Mouse (Mus musculus): ENCODE measurements around the gene Hip1.

GRCm38 (mm10) chr5:135435039-135435438, 109.9 kb downstream of the Hip1 start:
- TF ChIP-seq CTCF (IDR thresholded peaks at IDR 0.05; ENCODE audit: low read depth), result no peak
- TF ChIP-seq EP300 (IDR thresholded peaks at IDR 0.05; ENCODE audit: low read depth), result no peak
